Mouse (Mus musculus) cerebellum, adult 11 months (tissue): ENCODE measurements around the gene Mef2a.

Experiments
- DNase-seq: peaks from one replicate; pipeline ENCODE4 v3.0.0; 2022

Mef2a gene

GRCm38 (mm10) chr7:67372729-67373583, at the start of gene Mef2a:
TSS of gene Mef2a (minus strand) at chr7:67372858.
- DNase-seq, result peak; percentile 97

DNA sequence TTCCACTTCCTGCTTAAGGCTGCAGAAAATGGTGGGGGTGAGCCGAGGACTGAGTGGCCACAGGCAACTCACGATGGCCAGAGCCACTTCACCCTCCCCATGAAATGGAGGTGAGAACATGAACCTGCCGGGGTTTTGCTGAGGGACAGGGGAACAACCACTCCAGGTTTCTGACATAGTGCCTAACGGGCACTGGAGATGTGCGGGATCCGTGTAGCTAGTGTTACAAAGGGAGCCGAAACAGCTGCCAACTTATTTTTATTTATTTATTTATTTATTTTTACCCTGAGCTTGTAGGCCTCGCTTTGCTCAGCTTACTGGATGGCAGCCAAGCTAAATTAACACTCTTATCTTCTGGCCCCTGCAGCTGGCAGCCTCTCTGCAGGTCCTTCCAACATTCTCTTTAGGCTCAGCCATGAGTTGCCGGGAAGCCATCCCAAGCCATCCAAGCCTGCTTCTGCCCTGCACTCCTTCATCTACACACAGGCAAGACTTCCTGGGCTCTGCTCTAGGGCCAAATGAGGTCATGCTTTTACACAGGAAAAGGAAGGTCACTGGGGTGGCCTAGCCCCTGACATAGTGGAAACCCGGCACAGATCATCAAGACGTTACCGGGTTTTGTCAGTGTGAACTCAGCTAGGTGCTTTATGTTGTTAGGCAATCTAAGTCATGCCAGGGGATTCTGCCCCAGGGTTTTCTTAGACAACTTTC, 49.0 kb upstream of the Mef2a start:
- no peak for DNase-seq

- no peak for DNase-seq
Observed at GRCm38 (mm10) chr7:67421088-67421475, 48.4 kb upstream of the Mef2a start.

- DNase-seq, result no peak
Observed at GRCm38 (mm10) chr7:67419591-67420314, 47.1 kb upstream of the Mef2a start.

GRCm38 (mm10) chr7:67418122-67418521, 45.5 kb upstream of the Mef2a start:
- no peak for DNase-seq

- no peak for DNase-seq
Observed at GRCm38 (mm10) chr7:67414766-67415165, 42.1 kb upstream of the Mef2a start.

DNA sequence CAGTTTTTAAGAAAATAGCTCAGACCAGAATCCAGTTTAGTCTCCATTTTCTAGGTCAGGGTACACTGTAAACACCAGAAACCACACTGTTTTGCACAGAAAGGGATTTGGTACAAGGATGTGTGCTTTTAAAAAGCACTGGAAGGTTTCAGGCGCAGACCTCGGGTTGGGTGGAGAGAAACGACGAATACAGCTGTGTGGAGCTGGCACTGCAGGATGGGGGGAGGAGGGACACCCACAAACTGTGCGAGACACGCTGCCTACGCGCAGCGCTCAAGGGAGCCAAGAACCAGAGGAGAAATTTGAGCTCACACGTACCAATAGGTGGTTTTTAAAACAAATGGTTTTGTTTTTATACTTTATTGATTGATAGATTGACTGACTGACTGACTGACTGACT, 40.0 kb upstream of the Mef2a start:
- no peak for DNase-seq

DNA sequence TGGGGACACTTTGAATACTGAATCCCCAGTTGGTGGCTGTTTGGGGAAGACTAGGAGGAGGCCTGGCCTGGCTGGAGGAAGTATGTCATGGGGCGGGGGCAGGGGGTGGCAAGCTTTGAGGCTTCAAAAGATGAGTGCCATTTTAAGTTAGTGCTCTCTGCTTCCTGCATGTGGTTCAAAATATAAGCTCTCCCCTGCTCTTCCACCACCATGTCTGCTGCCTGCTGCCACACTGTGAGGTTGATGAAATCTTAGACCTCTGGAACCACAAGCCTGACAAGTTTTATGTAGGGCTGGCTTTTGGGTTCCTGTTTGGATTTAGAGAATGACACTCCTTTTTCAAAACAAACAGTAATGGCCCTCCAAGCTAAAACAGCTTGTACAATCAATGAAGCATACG, 34.4 kb upstream of the Mef2a start:
- DNase-seq, result no peak

DNA sequence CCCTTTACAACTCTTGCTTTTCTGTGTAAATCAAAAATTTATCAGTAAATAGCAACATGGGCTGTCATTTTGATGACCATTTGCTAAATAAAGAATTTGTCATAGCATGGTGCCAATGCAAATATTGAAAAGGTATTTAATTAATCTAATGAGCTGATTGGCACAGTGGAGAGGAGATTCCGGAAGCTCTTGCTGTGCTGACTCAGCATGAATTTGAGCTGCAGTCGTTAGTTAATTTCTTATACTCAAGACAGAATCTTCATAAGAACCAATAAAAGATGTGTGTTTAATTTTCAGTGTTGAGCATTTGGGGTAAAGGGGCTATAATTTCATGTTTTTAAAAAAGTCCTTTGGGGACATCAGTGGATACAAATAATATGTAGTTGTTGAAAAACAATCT, 31.5 kb upstream of the Mef2a start:
- DNase-seq, result no peak

- no peak for DNase-seq
Observed at GRCm38 (mm10) chr7:67402353-67402752, 29.7 kb upstream of the Mef2a start.

GRCm38 (mm10) chr7:67401379-67401778, 28.7 kb upstream of the Mef2a start:
- DNase-seq, result no peak

DNA sequence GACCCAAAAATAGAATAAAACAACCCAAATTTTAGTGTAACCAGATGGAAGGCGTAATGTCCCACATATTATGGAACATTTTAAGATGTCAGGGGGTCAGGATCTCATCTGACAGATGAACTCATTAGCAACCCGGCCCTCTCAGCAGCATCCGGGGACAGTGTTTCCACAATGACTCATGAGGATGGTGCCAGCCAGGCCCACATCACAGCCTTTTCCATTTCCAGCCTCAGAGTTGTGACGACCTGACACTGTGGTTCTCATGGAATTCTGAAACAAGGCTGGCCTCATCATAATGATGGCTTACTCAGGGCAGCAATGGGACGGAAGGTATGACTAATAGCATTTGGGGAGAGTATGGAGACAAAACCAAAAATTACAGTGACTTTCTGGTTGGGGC, 18.1 kb upstream of the Mef2a start:
- no peak for DNase-seq

DNA sequence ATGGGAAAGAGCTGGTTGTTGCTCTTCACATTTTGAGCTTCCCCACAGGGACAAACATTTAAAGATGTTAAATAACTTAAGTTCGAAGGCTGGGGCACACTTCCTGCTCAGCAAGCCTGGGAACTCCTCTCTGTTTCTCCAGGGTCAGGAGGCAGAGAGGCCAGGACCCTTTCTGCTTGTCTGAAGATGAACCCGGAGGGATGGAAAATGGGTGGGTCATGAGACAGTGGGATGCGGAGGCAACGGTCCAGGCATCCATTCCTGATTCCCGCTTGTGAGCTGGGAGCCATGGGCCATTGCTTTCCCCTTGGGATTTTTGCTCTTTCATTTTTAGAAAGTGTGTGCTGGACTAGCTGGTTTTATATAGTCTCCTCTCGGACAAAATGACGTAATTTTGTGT, 17.4 kb upstream of the Mef2a start:
- DNase-seq, result no peak

DNA sequence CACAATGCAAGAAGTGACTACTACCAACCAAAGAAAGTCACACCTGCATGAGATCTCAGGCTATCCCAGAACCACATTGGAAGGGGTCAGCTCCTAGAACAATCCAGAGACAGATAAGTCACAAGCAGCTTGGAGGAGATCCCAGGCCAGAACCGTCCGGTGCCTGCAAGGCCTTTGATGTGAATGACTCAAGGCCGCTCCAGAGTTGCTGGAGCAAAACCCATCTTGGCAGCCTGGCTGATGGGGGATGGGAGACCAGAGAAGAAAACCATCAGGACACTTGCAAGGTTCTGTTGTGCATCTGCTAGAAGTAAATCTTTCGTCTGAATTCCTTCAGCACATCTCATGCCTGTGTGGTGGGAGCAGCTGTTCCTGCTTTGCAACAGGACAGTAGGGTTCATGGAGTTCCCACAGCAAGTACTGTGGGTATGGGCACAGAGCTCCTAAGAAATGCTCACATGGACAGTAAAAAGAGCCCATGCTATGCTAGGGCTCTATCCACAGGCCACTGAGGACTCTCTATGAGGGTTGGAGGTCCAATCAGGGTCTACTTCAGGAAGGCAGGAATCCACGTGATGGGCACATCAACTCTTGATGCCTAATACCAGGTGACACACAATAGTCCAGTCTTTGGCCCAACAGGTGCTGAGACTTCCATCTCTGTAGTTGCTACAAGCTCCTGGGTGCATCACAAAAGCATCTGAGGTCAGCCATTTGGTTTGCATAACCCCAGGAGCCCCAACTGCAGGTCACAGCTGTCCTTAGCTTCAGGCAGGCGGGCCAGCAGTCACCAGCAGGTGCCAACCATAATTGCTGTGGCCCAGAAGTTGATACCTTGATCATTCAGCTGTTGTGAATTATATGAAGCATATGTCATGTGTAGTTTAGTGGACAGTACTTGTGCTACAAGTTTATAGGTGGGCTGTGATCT, 12.5 kb upstream of the Mef2a start:
- DNase-seq, result no peak

GRCm38 (mm10) chr7:67380174-67381129, 7.8 kb upstream of the Mef2a start:
- no peak for DNase-seq

DNA sequence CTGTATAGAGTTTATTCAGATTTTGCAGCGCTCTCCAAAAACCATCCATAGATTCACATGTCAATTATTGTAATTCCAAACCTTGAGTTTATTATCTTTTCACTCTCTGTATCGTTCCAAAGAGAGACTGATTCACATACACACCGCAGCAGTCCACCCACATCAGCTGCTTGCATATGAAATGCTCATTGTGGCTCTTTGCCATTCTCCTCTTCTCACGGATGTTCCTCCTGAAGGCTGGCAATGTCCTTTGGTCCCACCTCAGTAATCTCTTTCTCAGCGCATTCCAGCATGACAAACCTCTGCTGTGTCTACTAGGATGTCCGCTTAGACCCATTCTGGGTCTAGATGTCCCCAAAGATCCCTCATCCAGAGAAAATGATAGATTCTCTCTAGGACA, 4.1 kb upstream of the Mef2a start:
- no peak for DNase-seq

DNA sequence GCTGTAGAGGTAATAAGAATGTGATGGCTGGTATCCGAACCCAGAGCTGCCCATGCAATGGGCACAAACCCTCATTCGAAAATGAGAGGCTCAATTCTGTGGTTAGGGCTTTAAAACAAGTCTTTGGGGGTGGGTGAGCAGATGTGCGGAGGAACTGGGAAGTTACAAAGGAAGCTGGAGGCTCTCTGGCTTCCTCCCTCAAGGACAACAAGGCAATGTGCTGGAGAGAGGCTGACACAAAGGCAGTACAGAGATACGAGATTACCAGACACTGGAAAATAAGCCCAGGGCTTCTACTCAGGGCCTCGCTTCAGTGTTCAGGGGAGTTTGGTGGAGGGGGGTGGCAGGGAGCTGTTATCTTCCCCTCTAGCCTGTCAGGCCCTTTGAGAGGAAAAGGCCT, 1.3 kb upstream of the Mef2a start:
- peak; percentile 17 for DNase-seq

GRCm38 (mm10) chr7:67373584-67373960, 914 bp upstream of the Mef2a start:
- no peak for DNase-seq

DNA sequence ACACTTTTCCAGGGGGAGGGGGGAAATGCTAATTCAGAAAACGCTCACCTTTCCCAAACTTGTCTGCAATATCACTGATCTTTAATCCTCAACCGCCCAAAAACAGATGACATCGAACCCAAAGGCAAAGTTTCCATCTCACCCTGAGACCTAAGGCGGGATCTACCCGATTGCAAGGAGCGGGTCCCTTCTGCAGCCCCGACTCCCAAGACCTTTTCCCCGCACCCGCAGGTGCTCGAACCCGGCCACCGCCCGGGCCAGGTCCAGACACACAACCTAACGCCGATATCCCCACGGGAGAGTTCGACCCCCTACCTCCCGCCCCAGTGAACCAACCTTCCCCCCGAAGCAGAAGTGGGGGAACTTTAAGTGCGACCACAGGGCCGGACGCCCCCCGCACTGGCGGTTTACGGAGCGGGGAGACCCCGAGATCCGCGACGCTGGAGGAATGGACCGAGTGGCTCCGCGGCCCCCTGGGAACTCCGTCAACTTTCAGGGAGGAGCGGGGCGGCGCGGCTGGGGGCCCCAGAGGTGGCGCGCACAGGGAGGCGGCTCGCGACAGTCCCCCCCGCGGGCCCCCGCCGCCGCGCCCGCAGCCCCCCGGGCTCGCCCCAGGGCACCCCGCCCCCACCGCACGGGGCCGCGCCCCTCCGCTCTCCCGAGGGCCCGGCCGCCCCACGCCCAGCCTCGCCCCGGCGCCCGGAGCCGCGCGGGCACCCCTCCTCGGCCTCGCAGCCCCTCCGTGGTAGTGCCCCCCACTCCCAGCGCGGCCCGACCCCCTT, 576 bp downstream of the Mef2a start:
- DNase-seq, result peak; percentile 47

DNA sequence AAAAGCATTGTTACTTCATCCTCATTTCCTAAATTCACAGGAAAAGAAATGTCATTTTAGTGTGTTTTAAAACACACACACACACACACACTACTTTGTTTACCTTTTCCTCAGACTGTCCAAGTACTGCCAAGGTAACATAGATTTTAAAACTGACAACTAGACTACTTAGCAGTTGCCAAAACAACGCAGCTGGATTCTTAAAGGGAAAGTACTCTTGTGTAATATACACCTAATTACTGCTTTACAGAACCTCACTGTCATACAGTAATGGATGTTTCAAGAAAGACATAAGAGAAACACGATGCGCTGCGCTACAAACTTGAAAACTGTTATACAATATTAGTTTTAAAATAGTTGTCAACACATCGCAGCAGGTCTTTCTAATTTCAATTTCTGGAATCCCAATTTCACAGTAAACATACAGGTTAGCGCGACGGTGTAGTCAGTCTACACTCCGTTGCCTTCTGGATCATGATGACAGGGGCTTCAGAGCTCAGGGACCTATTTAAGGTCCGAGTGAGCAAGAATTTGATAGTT, 1.2 kb downstream of the Mef2a start:
- DNase-seq, result no peak
